Mouse (Mus musculus) cerebellum, adult 8-10 months (tissue): Measurements from ENCODE around the gene Vmn1r233.

Source experiments
- DNase-seq: peaks from one replicate; pipeline ENCODE4 v3.0.0; 2022

Vmn1r233 gene

DNA sequence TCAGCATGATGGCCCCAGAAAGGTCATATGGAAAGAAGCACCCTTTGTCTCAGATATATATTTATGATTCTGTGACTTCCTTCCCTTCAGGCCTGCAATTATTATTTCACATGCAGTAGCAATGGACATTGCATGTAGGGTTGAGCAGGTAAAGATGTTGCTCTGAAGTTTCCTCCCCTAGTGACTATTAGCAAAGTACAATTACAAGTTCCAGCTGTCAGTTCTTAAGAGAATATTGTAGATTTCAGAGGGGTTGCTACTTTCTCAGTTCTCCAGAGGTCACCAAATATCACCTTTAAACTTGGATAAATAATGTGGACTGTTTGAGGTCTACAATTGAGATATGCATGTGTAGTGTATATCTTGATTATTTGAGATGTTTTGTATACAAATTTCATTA lies at the start of gene Vmn1r233:
Gene Vmn1r233 (minus strand): TSS at position 101 of the 400 bp plus-strand sequence.
- DNase-seq = no peak

- DNase-seq = no peak
These were observed 22.3 kb upstream of the Vmn1r233 start for GRCm38 (mm10) chr17:21018410-21019080.

GRCm38 (mm10) chr17:21009726-21010125 lies 13.5 kb upstream of the Vmn1r233 start:
- no peak for DNase-seq

GRCm38 (mm10) chr17:21008382-21009331 lies 12.4 kb upstream of the Vmn1r233 start, which contains the start of gene Zfp160:
Gene Zfp160 (plus strand): TSS chr17:21008903.
- DNase-seq = peak; percentile 78

DNA sequence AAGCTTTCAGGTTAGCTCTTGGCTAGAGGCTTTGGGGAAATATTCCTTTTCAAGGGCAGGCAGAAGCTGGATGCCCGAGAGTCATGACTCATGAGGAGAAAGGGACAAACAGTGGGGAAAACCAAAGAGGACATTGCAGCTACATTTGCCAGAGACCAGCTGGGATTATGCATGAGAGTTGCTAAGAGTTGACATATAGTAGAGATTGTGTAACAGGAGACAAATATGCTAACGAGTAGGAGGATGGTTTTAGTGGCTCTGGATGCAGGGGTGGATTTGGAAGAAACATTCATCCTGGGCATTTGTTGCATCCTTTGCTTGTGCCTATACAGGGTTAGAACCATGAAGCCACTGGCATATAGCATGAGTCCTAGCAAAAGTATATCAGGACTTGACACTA lies 2.5 kb downstream of the Vmn1r233 start:
- no peak for DNase-seq

DNA sequence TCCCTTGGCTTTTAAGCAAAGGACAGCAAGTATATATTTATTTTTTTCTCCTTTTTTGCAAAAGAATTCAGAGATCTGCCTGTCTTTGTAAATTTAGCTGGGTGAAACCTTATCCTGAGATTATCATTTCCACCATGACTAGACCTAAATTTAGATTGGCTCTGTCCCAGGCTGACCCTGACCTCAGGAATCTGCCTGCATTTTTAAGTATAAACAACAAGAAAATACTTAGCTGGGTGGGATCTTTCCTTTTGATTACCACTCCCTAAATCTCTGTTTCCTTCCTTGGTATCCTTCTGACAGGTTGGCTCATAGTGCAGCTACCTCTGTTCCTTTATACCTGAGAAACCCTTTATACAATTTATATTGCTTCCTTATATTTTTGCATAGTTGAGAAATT lies 29.6 kb downstream of the Vmn1r233 start:
- no peak for DNase-seq

- no peak for DNase-seq
These were observed 30.8 kb downstream of the Vmn1r233 start for GRCm38 (mm10) chr17:20965421-20965820.

DNA sequence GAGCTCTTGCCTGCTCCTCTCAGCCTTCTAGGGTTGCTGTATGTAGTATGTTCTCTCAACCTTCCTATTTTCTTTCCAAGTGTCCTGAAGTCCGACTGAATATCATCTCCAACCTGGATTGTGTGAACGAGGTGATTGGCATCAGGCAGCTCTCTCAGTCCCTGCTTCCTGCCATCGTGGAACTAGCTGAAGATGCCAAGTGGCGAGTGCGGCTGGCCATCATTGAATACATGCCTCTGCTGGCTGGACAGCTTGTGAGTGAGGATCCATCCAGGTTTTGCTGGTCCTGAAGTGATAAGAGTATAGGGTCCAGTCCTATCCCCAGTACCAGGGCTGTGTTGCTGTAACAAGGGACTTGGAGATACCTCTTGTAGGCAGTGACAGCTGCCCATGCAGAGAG lies 35.9 kb downstream of the Vmn1r233 start:
- no peak for DNase-seq

GRCm38 (mm10) chr17:20946636-20947035 lies 49.6 kb downstream of the Vmn1r233 start:
- no peak for DNase-seq

- DNase-seq = peak; percentile 37
These were observed 50.2 kb downstream of the Vmn1r233 start for GRCm38 (mm10) chr17:20946026-20946565.

GRCm38 (mm10) chr17:20944985-20945891 lies 51.0 kb downstream of the Vmn1r233 start, which contains the start of gene Ppp2r1a:
Gene Ppp2r1a (plus strand): TSS chr17:20945311.
- DNase-seq = peak; percentile 98

DNA sequence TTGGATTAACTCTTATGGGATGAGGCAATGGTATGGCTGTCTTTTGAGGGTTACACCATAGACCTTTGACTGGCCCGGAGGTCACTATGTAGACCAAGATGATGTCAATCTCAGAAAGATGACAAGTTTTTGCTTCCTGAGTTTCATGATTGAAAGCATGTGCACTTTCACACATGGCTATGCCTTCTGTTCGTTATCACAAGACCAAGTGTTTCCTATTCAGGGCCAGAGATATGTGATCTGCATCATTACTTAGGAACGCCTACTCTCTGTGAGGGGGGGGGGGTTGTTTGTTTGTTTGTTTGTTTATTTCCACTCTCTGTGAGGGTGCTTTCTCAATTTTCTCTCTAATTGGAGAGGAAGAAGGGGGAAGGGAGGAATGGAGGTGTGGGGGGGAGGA lies 52.0 kb downstream of the Vmn1r233 start:
- DNase-seq = no peak
